Mouse (Mus musculus): ENCODE measurements around the gene Olfr11. TPM values are rescaled to one million over a fixed set of nuclear protein-coding genes. Genes with fewer than 3 reads are reported as not detected.

The Olfr11 gene
- polyA plus RNA-seq (2012; rRNA removed; ENCODE audit: low replicate concordance): not detected in 2 replicates

GRCm38 (mm10) chr13:21642418-21642817 is at the start of gene Olfr11:
Gene Olfr11 (minus strand): TSS chr13:21642518.

GRCm38 (mm10) chr13:21677305-21677704 is 35.0 kb upstream of the Olfr11 start, which contains the start of gene Olfr1360:
Gene Olfr1360 (minus strand): TSS chr13:21677405.

GRCm38 (mm10) chr13:21663286-21663685 is 21.0 kb upstream of the Olfr11 start, which contains the start of gene Olfr1361:
Gene Olfr1361 (minus strand): TSS chr13:21663386.

GRCm38 (mm10) chr13:21613922-21614321 is 28.4 kb downstream of the Olfr11 start, which contains the start of gene Olfr1362:
Gene Olfr1362 (minus strand): TSS chr13:21614022.

Other genes with a start within 250 kb of the Olfr11 start
- 6.1 and 9.7 TPM in 2 replicates for gene Zkscan3, start 239.8 kb downstream of the Olfr11 start, polyA plus RNA-seq (2012; rRNA removed; ENCODE audit: low replicate concordance)
- gene Pgbd1, start 201.5 kb downstream of the Olfr11 start, polyA plus RNA-seq (2012; rRNA removed; ENCODE audit: low replicate concordance): 0.07 and 0.13 TPM in 2 replicates
- gene Zscan26, start 188.8 kb downstream of the Olfr11 start, polyA plus RNA-seq (2012; rRNA removed; ENCODE audit: low replicate concordance): 1.2 and 2.0 TPM in 2 replicates
- 0.28 TPM in 1 of 2 replicates, not detected in the other for gene Nkapl, start 174.0 kb downstream of the Olfr11 start, polyA plus RNA-seq (2012; rRNA removed; ENCODE audit: low replicate concordance)
- gene Zkscan4, start 163.6 kb downstream of the Olfr11 start, polyA plus RNA-seq (2012; rRNA removed; ENCODE audit: low replicate concordance): 0.07 and 0.11 TPM in 2 replicates
- gene Gm10065, start 163.1 kb downstream of the Olfr11 start, polyA plus RNA-seq (2012; rRNA removed; ENCODE audit: low replicate concordance): not detected in 2 replicates
- not detected in 2 replicates for gene AK157302, start 147.3 kb downstream of the Olfr11 start, polyA plus RNA-seq (2012; rRNA removed; ENCODE audit: low replicate concordance)
- gene Gm11273, start 141.1 kb downstream of the Olfr11 start, polyA plus RNA-seq (2012; rRNA removed; ENCODE audit: low replicate concordance): 34.6 and 52.3 TPM in 2 replicates
- gene Zkscan8, start 111.4 kb downstream of the Olfr11 start, polyA plus RNA-seq (2012; rRNA removed; ENCODE audit: low replicate concordance): 0.26 and 0.42 TPM in 2 replicates
- gene Olfr1366, start 99.7 kb downstream of the Olfr11 start, polyA plus RNA-seq (2012; rRNA removed; ENCODE audit: low replicate concordance): not detected in 2 replicates
- gene Olfr1535, start 82.6 kb downstream of the Olfr11 start, polyA plus RNA-seq (2012; rRNA removed; ENCODE audit: low replicate concordance): not detected in 2 replicates
- gene Olfr1364, start 60.8 kb downstream of the Olfr11 start, polyA plus RNA-seq (2012; rRNA removed; ENCODE audit: low replicate concordance): not detected in 2 replicates
- gene Olfr1362, start 28.5 kb downstream of the Olfr11 start, polyA plus RNA-seq (2012; rRNA removed; ENCODE audit: low replicate concordance): not detected in 2 replicates
- not detected in 2 replicates for gene Olfr1361, start 20.9 kb upstream of the Olfr11 start, polyA plus RNA-seq (2012; rRNA removed; ENCODE audit: low replicate concordance)
- gene Olfr1360, start 34.9 kb upstream of the Olfr11 start, polyA plus RNA-seq (2012; rRNA removed; ENCODE audit: low replicate concordance): not detected in 2 replicates
- not detected in 2 replicates for gene Olfr1359, start 55.6 kb upstream of the Olfr11 start, polyA plus RNA-seq (2012; rRNA removed; ENCODE audit: low replicate concordance)
- gene Hist1h2bl, start 73.6 kb upstream of the Olfr11 start, polyA plus RNA-seq (2012; rRNA removed; ENCODE audit: low replicate concordance): 7.5 and 8.8 TPM in 2 replicates
- 13.1 and 96.4 TPM in 2 replicates for gene Hist1h2ai, start 73.9 kb upstream of the Olfr11 start, polyA plus RNA-seq (2012; rRNA removed; ENCODE audit: low replicate concordance)
- 70.2 and 104 TPM in 2 replicates for gene Hist1h3h, start 75.1 kb upstream of the Olfr11 start, polyA plus RNA-seq (2012; rRNA removed; ENCODE audit: low replicate concordance)
- gene Hist1h2bm, start 79.5 kb upstream of the Olfr11 start, polyA plus RNA-seq (2012; rRNA removed; ENCODE audit: low replicate concordance): 3.8 and 7.0 TPM in 2 replicates
- gene Hist1h4j, start 92.5 kb upstream of the Olfr11 start, polyA plus RNA-seq (2012; rRNA removed; ENCODE audit: low replicate concordance): 3.1 and 3.3 TPM in 2 replicates
- 26.4 and 32.3 TPM in 2 replicates for gene Hist1h4k, start 108.0 kb upstream of the Olfr11 start, polyA plus RNA-seq (2012; rRNA removed; ENCODE audit: low replicate concordance)
- gene Hist1h2ak, start 111.3 kb upstream of the Olfr11 start, polyA plus RNA-seq (2012; rRNA removed; ENCODE audit: low replicate concordance): 28.1 and 60.3 TPM in 2 replicates
- gene Hist1h2bn, start 111.6 kb upstream of the Olfr11 start, polyA plus RNA-seq (2012; rRNA removed; ENCODE audit: low replicate concordance): 10.3 and 18.9 TPM in 2 replicates
- 1.6 and 2.1 TPM in 2 replicates for gene Hist1h1b, start 138.1 kb upstream of the Olfr11 start, polyA plus RNA-seq (2012; rRNA removed; ENCODE audit: low replicate concordance)
- gene Hist1h3i, start 140.9 kb upstream of the Olfr11 start, polyA plus RNA-seq (2012; rRNA removed; ENCODE audit: low replicate concordance): 76.2 and 99.7 TPM in 2 replicates
- gene Hist1h2an, start 144.7 kb upstream of the Olfr11 start, polyA plus RNA-seq (2012; rRNA removed; ENCODE audit: low replicate concordance): 8.4 and 153 TPM in 2 replicates
- gene Hist1h2bp, start 144.9 kb upstream of the Olfr11 start, polyA plus RNA-seq (2012; rRNA removed; ENCODE audit: low replicate concordance): 2.6 and 4.6 TPM in 2 replicates
- gene Hist1h2bq, start 167.7 kb upstream of the Olfr11 start, polyA plus RNA-seq (2012; rRNA removed; ENCODE audit: low replicate concordance): 23.5 and 27.4 TPM in 2 replicates
- not detected in 2 replicates for gene Hist1h2ao, start 167.9 kb upstream of the Olfr11 start, polyA plus RNA-seq (2012; rRNA removed; ENCODE audit: low replicate concordance)
- 1.3 and 6.9 TPM in 2 replicates for gene Hist1h4m, start 169.2 kb upstream of the Olfr11 start, polyA plus RNA-seq (2012; rRNA removed; ENCODE audit: low replicate concordance)
- 20.7 and 25.5 TPM in 2 replicates for gene Hist1h4n, start 189.7 kb upstream of the Olfr11 start, polyA plus RNA-seq (2012; rRNA removed; ENCODE audit: low replicate concordance)
- gene Hist1h2ap, start 191.0 kb upstream of the Olfr11 start, polyA plus RNA-seq (2012; rRNA removed; ENCODE audit: low replicate concordance): 223 and 1,937 TPM in 2 replicates
- 22.5 and 29.8 TPM in 2 replicates for gene Hist1h2br, start 191.2 kb upstream of the Olfr11 start, polyA plus RNA-seq (2012; rRNA removed; ENCODE audit: low replicate concordance)

Data from duodenum, adult 2 months (tissue).